Mouse (Mus musculus) retina, embryonic 14.5 days (tissue): ENCODE results near the gene Dlg2.

ENCODE experiments used
- DNase-seq: peaks from one replicate; pipeline ENCODE4 v3.0.0-alpha.2; 2015; ENCODE audit warnings: low spot score

Dlg2 gene

GRCm38 (mm10) chr7:90540811-90541323, 64.4 kb downstream of the Dlg2 start:
- DNase-seq = no peak

- DNase-seq = no peak
Measured at GRCm38 (mm10) chr7:90553399-90553798, 76.9 kb downstream of the Dlg2 start.

- DNase-seq = no peak
Measured at GRCm38 (mm10) chr7:90554421-90554820, 77.9 kb downstream of the Dlg2 start.

- peak; percentile 64 for DNase-seq
Measured at GRCm38 (mm10) chr7:90569130-90569529, 92.7 kb downstream of the Dlg2 start.

- DNase-seq = no peak
Measured at GRCm38 (mm10) chr7:90587795-90588194, 111.3 kb downstream of the Dlg2 start.

- DNase-seq = no peak
Measured at GRCm38 (mm10) chr7:90588318-90588717, 111.8 kb downstream of the Dlg2 start.

GRCm38 (mm10) chr7:90609764-90610163, 133.3 kb downstream of the Dlg2 start:
- no peak for DNase-seq

GRCm38 (mm10) chr7:90630546-90630945, 154.1 kb downstream of the Dlg2 start:
- DNase-seq = no peak

GRCm38 (mm10) chr7:90649512-90649911, 173.0 kb downstream of the Dlg2 start:
- DNase-seq = no peak

- peak; percentile 69 for DNase-seq
Measured at GRCm38 (mm10) chr7:90651128-90651527, 174.7 kb downstream of the Dlg2 start.

GRCm38 (mm10) chr7:90651611-90652010, 175.1 kb downstream of the Dlg2 start:
- peak; percentile 4 for DNase-seq

- peak; percentile 8 for DNase-seq
Measured at GRCm38 (mm10) chr7:90658593-90658992, 182.1 kb downstream of the Dlg2 start.

- no peak for DNase-seq
Measured at GRCm38 (mm10) chr7:90694050-90694449, 217.6 kb downstream of the Dlg2 start.

- DNase-seq = no peak
Measured at GRCm38 (mm10) chr7:90696181-90696950, 219.9 kb downstream of the Dlg2 start.

GRCm38 (mm10) chr7:90703163-90703852, 226.8 kb downstream of the Dlg2 start:
- DNase-seq = no peak

- no peak for DNase-seq
Measured at GRCm38 (mm10) chr7:90703951-90704350, 227.5 kb downstream of the Dlg2 start.

GRCm38 (mm10) chr7:90734086-90734485, 257.6 kb downstream of the Dlg2 start:
- DNase-seq = peak; percentile 29

- DNase-seq = peak; percentile 25
Measured at GRCm38 (mm10) chr7:90736369-90736768, 259.9 kb downstream of the Dlg2 start.

- no peak for DNase-seq
Measured at GRCm38 (mm10) chr7:90748636-90749035, 272.2 kb downstream of the Dlg2 start.

GRCm38 (mm10) chr7:90787945-90788344, 311.5 kb downstream of the Dlg2 start:
- no peak for DNase-seq

GRCm38 (mm10) chr7:90791522-90791921, 315.1 kb downstream of the Dlg2 start:
- DNase-seq = no peak

- no peak for DNase-seq
Measured at GRCm38 (mm10) chr7:90825640-90826039, 349.2 kb downstream of the Dlg2 start.

- no peak for DNase-seq
Measured at GRCm38 (mm10) chr7:90841276-90841675, 364.8 kb downstream of the Dlg2 start.
